Mouse (Mus musculus) heart, postnatal 10 days (tissue): ENCODE measurements around the gene Ctu1. TPM values are rescaled to one million over a fixed set of nuclear protein-coding genes. Genes with fewer than 3 reads are reported as not detected.
A peak's percentile ranks its signal among the peaks of the same experiment; 100 is the strongest.
"Not testable (repeated sequence)": the region's sequence is repeated elsewhere in the genome, so short reads cannot be mapped to it uniquely, and the experiment has no call there.

Experiments
- DNase-seq, 2 experiments: peaks; one replicate each; pipeline ENCODE4 v3.0.0; 2021
- intact Hi-C: fragments of 180-260 bp; cut with DNase I; formaldehyde crosslinking; loops from one replicate; pipeline ENCODE4 v1.15.1; 2025
- total RNA-seq, 2 experiments: library from RNA; stranded (reverse); gene quantifications; 2 replicates each; pipeline ENCODE4 v1.2.3; 2021

Gene Ctu1
- total RNA-seq, 2 experiments from 2014 or later: 4.8 to 5.4 TPM

DNA sequence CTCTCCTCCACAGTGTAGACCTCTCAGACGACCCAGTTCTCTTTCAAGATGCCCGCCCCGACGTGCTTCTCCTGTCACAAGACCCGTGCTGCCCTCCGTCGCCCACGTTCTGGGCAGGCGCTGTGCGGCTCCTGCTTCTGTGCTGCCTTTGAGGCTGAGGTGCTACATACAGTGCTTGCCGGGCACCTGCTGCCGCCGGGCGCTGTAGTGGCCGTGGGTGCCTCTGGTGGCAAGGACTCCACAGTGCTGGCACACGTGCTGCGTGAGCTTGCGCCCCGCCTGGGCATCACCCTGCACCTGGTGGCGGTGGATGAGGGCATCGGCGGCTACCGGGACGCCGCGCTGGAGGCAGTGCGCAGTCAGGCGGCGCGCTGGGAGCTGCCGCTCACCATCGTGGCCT lies 3.3 kb downstream of the Ctu1 start:
- intact Hi-C loops: loop anchor here (10.0 kb wide), 1 partner anchor 570 kb away; the partner anchor contains the start of genes 1700028J19Rik and 2410002F23Rik

DNA sequence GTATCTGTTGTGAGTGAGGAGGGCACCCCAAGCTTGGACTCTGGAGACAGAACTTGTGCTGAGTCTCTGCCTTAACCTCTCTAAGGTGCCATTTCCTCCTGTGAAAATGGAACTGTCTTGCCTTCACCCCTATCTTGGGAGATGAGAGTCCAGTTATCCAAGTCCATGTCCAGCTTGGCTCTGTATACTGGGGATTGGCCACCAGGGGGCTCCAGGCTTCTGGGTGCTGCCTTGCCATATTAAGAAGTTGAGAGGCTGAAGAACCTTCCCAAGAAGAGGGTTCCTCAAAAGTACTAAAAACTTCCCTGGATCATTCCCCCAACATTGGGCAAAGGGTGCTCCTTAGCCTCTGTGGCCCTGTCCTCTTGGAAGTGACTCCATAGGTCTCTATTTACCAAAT lies 6.7 kb downstream of the Ctu1 start:
- DNase-seq: peak; percentile 15 to 56
- intact Hi-C loops: loop anchor here (10.0 kb wide), 1 partner anchor 566 kb away; the partner anchor contains the start of genes 1700028J19Rik and 2410002F23Rik

More for the DNA sequence above, 3.3 kb downstream of the Ctu1 start:
- no peak for DNase-seq

DNA sequence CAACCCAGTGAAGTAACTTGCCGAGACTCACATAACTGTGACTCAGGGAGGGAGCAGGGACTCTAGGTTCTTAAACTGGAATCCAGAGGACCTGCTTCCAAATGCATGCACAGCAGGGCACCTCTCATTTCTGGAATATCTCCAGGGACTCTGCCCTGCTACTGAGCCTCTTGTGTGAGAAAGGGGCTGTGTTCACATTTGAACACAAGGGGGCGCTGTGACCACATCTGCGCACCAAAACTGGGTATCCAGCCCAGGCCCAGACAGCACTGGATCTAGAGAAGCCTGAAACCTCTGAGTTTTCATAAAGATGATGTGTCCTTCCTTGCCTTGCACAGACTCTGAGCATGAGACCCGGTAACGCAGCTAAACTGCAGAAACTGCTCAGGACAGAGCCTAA lies 9.1 kb downstream of the Ctu1 start:
- DNase-seq: peak; percentile 60 to 80
- intact Hi-C loops: loop anchor here (1.0 kb wide), 2 partner anchors 101 to 213 kb away; no protein-coding TSS in a partner anchor

DNA sequence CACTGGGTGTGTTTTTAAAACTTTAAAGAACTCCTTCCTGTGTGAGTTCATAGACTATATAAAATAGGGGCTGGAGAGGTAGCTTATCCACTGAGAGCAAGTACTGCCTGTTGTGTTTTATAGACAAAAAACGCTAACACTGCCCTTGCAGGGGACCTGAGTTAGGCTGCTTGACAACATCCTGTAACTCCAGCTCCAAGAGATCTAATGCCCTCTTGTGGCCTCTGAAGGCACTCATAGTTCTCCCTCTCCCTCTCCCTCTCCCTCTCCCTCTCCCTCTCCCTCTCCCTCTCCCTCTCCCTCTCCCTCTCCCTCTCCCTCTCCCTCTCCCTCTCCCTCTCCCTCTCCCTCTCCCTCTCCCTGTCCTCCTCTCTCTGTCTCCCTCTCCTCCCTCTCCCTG lies 10.7 kb downstream of the Ctu1 start:
- DNase-seq, intact Hi-C loops: not testable (repeated sequence)

DNA sequence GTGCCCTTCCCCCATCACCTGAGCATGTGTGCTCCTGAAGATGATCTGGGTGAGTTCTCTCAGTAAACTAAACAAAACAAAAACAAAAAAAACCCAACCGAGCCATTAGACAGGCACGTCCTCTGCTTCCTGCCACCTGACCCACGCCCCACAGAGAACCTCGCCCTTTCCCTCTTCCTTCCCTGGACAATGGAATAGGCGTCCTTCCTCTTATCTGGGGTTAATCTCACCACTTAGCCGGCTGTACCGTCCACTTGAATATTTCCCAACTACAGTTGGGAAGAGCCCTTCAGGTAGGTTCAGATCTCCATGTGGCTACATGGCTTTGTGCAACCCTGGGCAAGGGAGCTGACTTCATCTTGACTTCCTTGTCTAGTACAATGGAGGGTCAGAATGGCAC lies 13.3 kb downstream of the Ctu1 start:
- no peak for DNase-seq
- intact Hi-C loops: no loop called here

DNA sequence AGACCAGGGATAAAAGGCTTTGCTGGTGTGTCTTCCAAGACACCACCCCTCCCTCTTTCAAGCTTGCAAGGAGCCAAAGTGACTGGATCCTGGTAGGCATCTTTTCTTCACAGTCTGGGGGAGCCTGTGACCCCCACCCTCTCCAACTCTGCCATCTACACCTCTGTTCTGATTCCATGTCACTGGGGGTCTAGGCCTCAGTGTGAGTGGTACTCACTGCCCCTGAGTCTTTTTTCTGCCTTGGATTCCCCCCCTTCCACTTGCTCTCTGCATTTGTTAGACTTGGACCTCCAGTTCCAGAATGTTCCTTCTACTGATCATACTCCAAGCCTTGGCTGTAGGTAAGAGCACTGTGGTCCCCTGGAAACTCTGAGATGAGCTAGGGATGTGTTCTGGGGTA lies 18.3 kb downstream of the Ctu1 start, which contains the start of gene Klk14:
Gene Klk14, plus strand, starts transcription at position 301 of the 400 bp plus-strand sequence.
- intact Hi-C loops: no loop called here
- DNase-seq: no peak

DNA sequence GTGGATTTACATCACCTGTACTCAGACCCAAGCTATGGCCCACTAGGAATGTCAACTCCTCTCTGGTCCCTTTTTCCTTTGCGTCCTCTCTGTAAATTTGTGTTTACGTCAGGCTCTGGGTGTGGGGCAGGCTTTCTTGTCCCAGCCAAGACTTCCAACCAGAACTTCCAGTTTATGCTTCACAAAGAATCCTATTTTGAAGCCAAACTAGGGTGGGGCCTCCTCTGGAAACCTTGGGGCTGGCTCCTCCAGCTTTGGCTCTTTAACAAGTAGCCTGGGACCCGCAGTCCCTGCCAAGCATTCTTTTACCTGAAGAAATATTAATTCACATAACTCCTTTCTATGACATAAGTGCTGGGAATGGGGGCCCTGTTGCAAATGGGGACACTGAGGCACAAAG lies 38.2 kb downstream of the Ctu1 start:
- DNase-seq: no peak
- intact Hi-C loops: no loop called here

DNA sequence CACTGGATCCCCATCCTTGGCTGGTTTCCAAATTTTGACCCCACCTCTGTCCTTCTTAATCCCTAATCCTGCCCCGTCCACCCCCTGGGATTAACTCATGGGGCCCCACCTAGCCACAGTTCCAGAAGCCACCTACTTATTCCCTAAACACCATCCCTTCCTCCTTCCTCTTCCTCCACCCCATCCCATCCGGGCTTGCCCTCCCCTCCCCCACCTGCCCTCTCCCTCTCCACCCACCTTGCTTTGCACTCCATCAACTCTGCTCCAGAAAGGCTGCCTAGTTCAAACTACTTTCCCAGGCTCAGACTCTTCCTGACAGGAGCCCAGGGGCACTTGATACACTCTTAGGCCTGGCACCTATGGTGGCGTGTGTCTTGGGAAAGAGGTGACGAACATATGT lies 40.5 kb downstream of the Ctu1 start, which contains the start of gene Klk13:
Gene Klk13, plus strand, starts transcription at position 301 of the 400 bp plus-strand sequence.
- intact Hi-C loops: no loop called here

DNA sequence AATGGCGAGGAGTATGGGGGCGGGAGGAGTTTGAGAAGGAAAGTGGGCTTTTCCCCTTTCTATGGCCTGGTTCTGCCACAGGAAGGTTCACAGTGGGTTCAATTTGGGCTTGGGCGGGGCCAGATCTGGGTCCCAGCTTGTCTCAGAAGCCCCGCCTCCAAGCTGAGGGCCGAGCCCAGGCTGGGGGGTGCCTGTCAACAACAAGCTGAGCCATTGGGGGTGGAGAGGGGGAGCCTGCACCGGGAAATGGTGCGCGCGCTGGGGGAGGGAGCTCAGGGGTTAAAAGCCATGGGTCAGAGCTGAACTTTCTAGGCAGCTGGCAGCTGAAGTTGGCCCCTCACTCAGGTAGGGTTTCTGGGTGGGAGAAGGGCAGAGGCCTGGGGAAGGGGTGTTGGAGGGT lies 41.1 kb downstream of the Ctu1 start:
- intact Hi-C loops: no loop called here

More for the DNA sequence above, 40.5 kb downstream of the Ctu1 start, which contains the start of gene Klk13:
- no peak for DNase-seq

DNA sequence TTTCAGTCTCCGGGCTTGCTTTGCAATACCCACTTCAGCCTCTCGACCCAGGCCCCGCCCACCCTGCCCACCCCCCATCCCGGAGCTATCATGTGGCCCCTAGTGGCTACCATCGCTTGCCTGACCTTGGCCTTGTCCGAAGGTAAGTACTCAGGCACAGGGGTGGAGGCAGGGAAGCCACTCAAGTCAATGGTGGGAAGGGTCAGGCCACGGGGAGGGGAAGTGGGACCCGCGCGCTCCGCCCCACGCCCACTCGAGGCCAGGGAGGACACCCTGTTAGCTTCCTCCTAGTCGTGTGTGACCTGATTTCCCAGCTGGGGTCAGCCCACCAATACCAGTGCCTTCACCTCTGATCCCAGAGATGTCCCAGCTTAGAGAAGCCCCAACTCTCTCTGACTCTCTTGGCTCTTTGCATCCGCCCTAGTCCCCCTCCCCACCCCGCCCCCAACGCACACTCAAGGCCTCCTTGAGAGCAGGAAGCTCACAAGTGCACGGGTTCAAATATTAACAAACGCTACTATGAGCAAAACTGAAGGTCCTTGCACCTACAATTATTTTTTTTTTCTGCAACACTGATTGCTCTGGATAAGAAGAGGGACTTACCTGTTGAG lies 42.0 kb downstream of the Ctu1 start:
- intact Hi-C loops: no loop called here
- DNase-seq: no peak

More for the DNA sequence above, 41.1 kb downstream of the Ctu1 start:
- DNase-seq: no peak

Other genes with a start within 250 kb of the Ctu1 start
- not detected for gene Lim2, start 244.3 kb upstream of the Ctu1 start, total RNA-seq
- not detected for gene Nkg7, start 234.9 kb upstream of the Ctu1 start, total RNA-seq
- gene Cldnd2, start 231.2 kb upstream of the Ctu1 start, total RNA-seq: not detected
- gene Etfb, start 227.9 kb upstream of the Ctu1 start, total RNA-seq: 1,000 to 10,000 TPM; 1,079 to 1,148 TPM
- 1 to 10 TPM; 1.7 to 2.1 TPM for gene Gm45233, start 227.9 kb upstream of the Ctu1 start, total RNA-seq
- 1 to 10 TPM; 4.4 to 5.0 TPM for gene Vsig10l, start 208.9 kb upstream of the Ctu1 start, total RNA-seq
- gene Iglon5, start 181.9 kb upstream of the Ctu1 start, total RNA-seq: under 1 TPM; 0.37 to 0.89 TPM
- not detected for gene 4931406B18Rik, start 166.1 kb upstream of the Ctu1 start, total RNA-seq
- gene Cd33, start 127.6 kb upstream of the Ctu1 start, total RNA-seq: 1 to 10 TPM; 2.2 to 2.3 TPM
- gene Zfp658, start 109.8 kb upstream of the Ctu1 start, total RNA-seq: 1 to 10 TPM in 1 of 2 experiments, under 1 TPM in 1; 0.81 to 1.5 TPM
- gene Zfp719, start 92.4 kb upstream of the Ctu1 start, total RNA-seq: 1 to 10 TPM; 9.2 to 9.5 TPM
- gene Zfp819, start 64.8 kb upstream of the Ctu1 start, total RNA-seq: not detected
- not detected for gene Ceacam18, start 37.3 kb upstream of the Ctu1 start, total RNA-seq
- gene Siglece, start 11.9 kb upstream of the Ctu1 start, total RNA-seq: under 1 TPM; 0.81 to 0.94 TPM
- not detected for gene Klk14, start 18.4 kb downstream of the Ctu1 start, total RNA-seq
- not detected for gene Klk13, start 40.6 kb downstream of the Ctu1 start, total RNA-seq
- gene Klk12, start 96.9 kb downstream of the Ctu1 start, total RNA-seq: not detected
- gene Klk11, start 102.6 kb downstream of the Ctu1 start, total RNA-seq: not detected
- not detected for gene Klk10, start 109.0 kb downstream of the Ctu1 start, total RNA-seq
- not detected for gene Klk9, start 119.9 kb downstream of the Ctu1 start, total RNA-seq
- gene Klk8, start 125.6 kb downstream of the Ctu1 start, total RNA-seq: 10 to 100 TPM; 13.0 to 19.9 TPM
- not detected for gene Klk7, start 139.3 kb downstream of the Ctu1 start, total RNA-seq
- gene Klk6, start 152.5 kb downstream of the Ctu1 start, total RNA-seq: not detected
- gene Klk5, start 170.0 kb downstream of the Ctu1 start, total RNA-seq: not detected
- gene Klk4, start 209.1 kb downstream of the Ctu1 start, total RNA-seq: not detected